19 mouse cellular contexts compared by ENCODE assay signal in the genomic region with DNA sequence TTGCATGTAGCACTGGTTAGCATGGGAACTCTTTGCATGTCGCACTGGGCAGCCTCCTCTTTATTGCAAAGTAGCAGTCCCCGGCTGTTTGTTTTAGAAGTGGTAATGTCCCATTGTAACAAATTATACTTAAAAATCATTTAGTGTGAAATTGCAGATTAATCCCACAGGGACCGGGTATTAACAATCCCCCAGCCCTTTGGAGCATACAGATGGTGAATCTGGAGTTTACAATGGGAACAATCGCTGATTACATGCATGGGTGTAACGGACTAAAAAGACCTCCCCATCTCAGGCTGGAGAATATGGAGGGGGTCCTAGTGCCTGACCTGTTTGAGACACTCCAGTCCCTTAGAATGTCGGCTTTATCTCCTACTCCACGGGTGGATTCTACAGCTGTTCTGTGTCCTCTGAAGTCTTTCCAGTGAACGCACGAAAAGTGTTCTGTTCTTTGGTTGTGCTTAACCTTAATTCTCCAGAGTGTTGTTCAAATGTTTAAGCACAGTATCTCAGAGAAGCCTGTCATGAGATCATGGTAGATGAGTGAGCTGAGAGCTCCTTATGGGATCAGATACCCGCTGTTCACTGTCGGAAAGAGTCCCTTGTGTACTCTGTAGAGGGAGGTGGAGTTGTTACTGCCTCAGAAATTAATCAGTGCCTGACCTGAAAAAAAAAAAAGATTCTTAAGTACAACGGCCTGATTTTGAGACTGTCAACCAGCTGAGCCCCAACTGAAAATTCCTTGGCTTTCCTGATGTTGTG. TPM values are rescaled to one million over a fixed set of nuclear protein-coding genes. Genes with fewer than 3 reads are reported as not detected.
A peak's percentile ranks its signal among the peaks of the same experiment; 100 is the strongest.
DNase-seq lines count a peak whose midpoint lies in the region; ATAC-seq and TF ChIP-seq lines count a peak whose summit lies in the region.
"Had no signal": no experiment of that assay in that cellular context is flagged by ENCODE, and none has a peak within 500 bp of the region (broad histone marks: within the 10 kb centered on the region; RNA-seq: fewer than 3 reads in every experiment).

No protein-coding gene starts in this region.

- 15% methylated on average over 12 of the region's 12 CpGs for WGBS in forebrain, embryonic 13.5 days
- 14% methylated on average over 12 of the region's 12 CpGs for WGBS in hindbrain, embryonic 15.5 days
- 13% methylated on average over 12 of the region's 12 CpGs for WGBS in midbrain, embryonic 16.5 days

- H3K36me3 ChIP-seq in MEL (ENCODE audit: control insufficient read depth in 1 of 2, insufficient read depth in 2 of 2, low read length in 2 of 2) = no peaks in the 10 kb centered on the region
- no peaks in the 10 kb centered on the region for H3K36me3 ChIP-seq in forebrain, embryonic 13.5 days (ENCODE audit: poor library complexity, severe bottlenecking)
- no peaks in the 10 kb centered on the region for H3K36me3 ChIP-seq in hindbrain, embryonic 15.5 days
- no peaks in the 10 kb centered on the region for H3K36me3 ChIP-seq in midbrain, embryonic 16.5 days (ENCODE audit: control insufficient read depth, insufficient read depth, low read length)
- H3K36me3 ChIP-seq: embryonic facial prominence, embryonic 15.5 days; intestine, embryonic 15.5 days; limb, embryonic 12.5 days had no signal

- H3K9me3 ChIP-seq in MEL (replicated peaks; ENCODE audit: insufficient read depth, low read length) = no peaks in the 10 kb centered on the region
- H3K9me3 ChIP-seq in forebrain, embryonic 13.5 days (replicated peaks) = no peaks in the 10 kb centered on the region
- no peaks in the 10 kb centered on the region for H3K9me3 ChIP-seq in hindbrain, embryonic 15.5 days
- no peaks in the 10 kb centered on the region for H3K9me3 ChIP-seq in midbrain, embryonic 16.5 days (replicated peaks; ENCODE audit: control insufficient read depth, low read length, poor library complexity, severe bottlenecking)
- H3K9me3 ChIP-seq: embryonic facial prominence, embryonic 15.5 days; intestine, embryonic 15.5 days; limb, embryonic 12.5 days had no signal

- DNase-seq in MEL (ENCODE audit: low read depth, low spot score) = peak; percentile 11
- no peak for DNase-seq in adrenal gland, adult 8-10 months
- DNase-seq in frontal cortex, postnatal 36 days (ENCODE audit: low spot score in 2 of 2) = no peak
- no peak for DNase-seq in layer of hippocampus, adult 8-10 months (ENCODE audit: low spot score in 2 of 2)
- DNase-seq in gastrocnemius, adult 2 months = no peak
- DNase-seq: adrenal gland, adult 2 months; cerebellum, adult 9-11 months; heart, adult 2 months; heart, postnatal 10 days; kidney, postnatal 14 days; lung, adult 18-20 months; lung, postnatal 4 days had no signal

- no peak overlapping the region for H3K27ac ChIP-seq in MEL (ENCODE audit: control insufficient read depth, low read depth, low read length)
- H3K27ac ChIP-seq in forebrain, embryonic 13.5 days = no peak overlapping the region
- H3K27ac ChIP-seq in hindbrain, embryonic 15.5 days (replicated peaks) = no peak overlapping the region
- H3K27ac ChIP-seq in midbrain, embryonic 16.5 days (ENCODE audit: low read length) = no peak overlapping the region
- no peak overlapping the region for H3K27ac ChIP-seq in gastrocnemius, adult 2 months
- H3K27ac ChIP-seq: embryonic facial prominence, embryonic 15.5 days; heart, adult 2 months; intestine, embryonic 15.5 days; limb, embryonic 12.5 days had no signal

- no peak for TF ChIP-seq CTCF in MEL (IDR thresholded peaks at IDR 0.05 in 2 of 3, conservative IDR thresholded peaks at IDR 0.05 in 1 of 3; ENCODE audit: control insufficient read depth in 1 of 3, insufficient read depth in 1 of 3, low read depth in 2 of 3, low read length in 3 of 3, poor library complexity in 1 of 3, severe bottlenecking in 1 of 3)
- no peak for TF ChIP-seq CTCF in gastrocnemius, adult 2 months (IDR thresholded peaks at IDR 0.05)

- H3K9ac ChIP-seq in MEL (ENCODE audit: control insufficient read depth, low read depth, low read length, poor library complexity, severe bottlenecking) = no peak overlapping the region
- no peak overlapping the region for H3K9ac ChIP-seq in forebrain, embryonic 13.5 days
- H3K9ac ChIP-seq in hindbrain, embryonic 15.5 days = no peak overlapping the region
- H3K9ac ChIP-seq in midbrain, embryonic 16.5 days (ENCODE audit: low read depth, low read length) = no peak overlapping the region
- H3K9ac ChIP-seq: embryonic facial prominence, embryonic 15.5 days; intestine, embryonic 15.5 days; limb, embryonic 12.5 days had no signal

- no peaks in the 10 kb centered on the region for H3K4me1 ChIP-seq in MEL (ENCODE audit: control insufficient read depth in 1 of 2, insufficient read depth in 2 of 2, low read length in 2 of 2)
- peaks cover 26% of the 10 kb centered on the region for H3K4me1 ChIP-seq in forebrain, embryonic 13.5 days
- peaks cover 10% of the 10 kb centered on the region for H3K4me1 ChIP-seq in hindbrain, embryonic 15.5 days (replicated peaks)
- H3K4me1 ChIP-seq in midbrain, embryonic 16.5 days (ENCODE audit: control insufficient read depth, insufficient read depth, low read length) = peaks cover 2% of the 10 kb centered on the region; the same call in 1 of the 2 replicates

- no peak for TF ChIP-seq POLR2A in MEL (IDR thresholded peaks at IDR 0.05; ENCODE audit: control insufficient read depth in 1 of 2, insufficient read depth in 1 of 2, low read depth in 1 of 2, low read length in 2 of 2, poor library complexity in 1 of 2)

- H3K79me2 ChIP-seq in MEL (ENCODE audit: control insufficient read depth, insufficient read depth, low read length, poor library complexity) = no peaks in the 10 kb centered on the region

- 0 out of 2 replicates have a peak, but pooled peaks have one; percentile 38 for ATAC-seq in forebrain, embryonic 13.5 days
- no peak for ATAC-seq in hindbrain, embryonic 15.5 days (ENCODE audit: low FRiP score, low read depth)
- ATAC-seq in midbrain, embryonic 16.5 days = no peak
- ATAC-seq: intestine, embryonic 15.5 days had no signal

- peak overlapping the region; percentile 17 for H3K4me2 ChIP-seq in forebrain, embryonic 13.5 days
- peak overlapping the region; percentile 34 for H3K4me2 ChIP-seq in hindbrain, embryonic 15.5 days
- H3K4me2 ChIP-seq in midbrain, embryonic 16.5 days (ENCODE audit: low read length) = peak overlapping the region; percentile 36
- H3K4me2 ChIP-seq: embryonic facial prominence, embryonic 15.5 days; intestine, embryonic 15.5 days; limb, embryonic 12.5 days had no signal

- no peak for TF ChIP-seq EP300 in MEL (IDR thresholded peaks at IDR 0.05; ENCODE audit: low read depth in 1 of 2, low read length in 2 of 2)

- no peak for TF ChIP-seq RAD21 in MEL (IDR thresholded peaks at IDR 0.05; ENCODE audit: low read depth, low read length)

- H3K27me3 ChIP-seq in MEL (ENCODE audit: control insufficient read depth in 1 of 2, insufficient read depth in 2 of 2, low read length in 2 of 2) = peaks cover 3 to 8% of the 10 kb centered on the region in 2 experiments; a peak in 3 of 4 replicates
- H3K27me3 ChIP-seq in forebrain, embryonic 13.5 days = peaks cover 62% of the 10 kb centered on the region
- peaks cover 48% of the 10 kb centered on the region for H3K27me3 ChIP-seq in hindbrain, embryonic 15.5 days
- H3K27me3 ChIP-seq in midbrain, embryonic 16.5 days (ENCODE audit: control insufficient read depth, insufficient read depth, low read depth, low read length) = peaks cover 28% of the 10 kb centered on the region

- intact Hi-C loops in gastrocnemius, adult 2 months (cut with DNase I) = no loop called here

- H3K4me3 ChIP-seq in MEL (ENCODE audit: control insufficient read depth in 1 of 2, insufficient read depth in 1 of 2, low read depth in 2 of 2, low read length in 2 of 2) = no peak overlapping the region
- no peak overlapping the region for H3K4me3 ChIP-seq in forebrain, embryonic 13.5 days
- peak overlapping the region; percentile 17 for H3K4me3 ChIP-seq in hindbrain, embryonic 15.5 days
- peak overlapping the region; percentile 6; the same call in 1 of the 2 replicates for H3K4me3 ChIP-seq in midbrain, embryonic 16.5 days (ENCODE audit: low read depth, low read length)
- no peak overlapping the region for H3K4me3 ChIP-seq in gastrocnemius, adult 2 months
- H3K4me3 ChIP-seq: embryonic facial prominence, embryonic 15.5 days; heart, adult 2 months; intestine, embryonic 15.5 days; limb, embryonic 12.5 days had no signal

TF ChIP-seq in MEL, 35 proteins besides CTCF, POLR2A, EP300 and RAD21:
- TF ChIP-seq CHD1 (IDR thresholded peaks at IDR 0.05; ENCODE audit: low read depth, low read length) (no peak), ZKSCAN1 (IDR thresholded peaks at IDR 0.05; ENCODE audit: low read depth, low read length) (no peak), MEF2A (IDR thresholded peaks at IDR 0.05; ENCODE audit: extremely low read depth, insufficient replicate concordance, low read depth, low read length, poor library complexity, severe bottlenecking) (no peak), HCFC1 (IDR thresholded peaks at IDR 0.05; ENCODE audit: low read depth, low read length) (no peak), GATA1 (IDR thresholded peaks at IDR 0.05; ENCODE audit: low read depth, low read length) (no peak), TBP (IDR thresholded peaks at IDR 0.05; ENCODE audit: low read depth, low read length) (no peak), GABPA (IDR thresholded peaks at IDR 0.05; ENCODE audit: low read depth, low read length) (no peak)
TF ChIP-seq in MEL: peak in this region for 0.

RNA-seq across cellular contexts. Expression of a gene that starts 6.0 kb away (rescaled TPM):
- total RNA-seq in MEL (2012; rRNA removed) = not detected in 2 replicates
- polyA plus RNA-seq in MEL (2012; ENCODE audit: insufficient read depth in 1 of 2, insufficient read length in 2 of 2, low read depth in 1 of 2, low replicate concordance in 2 of 2, missing spikeins in 1 of 2) = under 1 TPM in 1 of 2 experiments, not detected in 1; 0.07 TPM
- polyA plus RNA-seq in forebrain, embryonic 13.5 days (2015; fragmentation: Nextera tagmentation; extraction: Ambion mirVana) = 0.12 and 0.31 TPM in 2 replicates
- 0.12 and 0.73 TPM in 2 replicates for polyA plus RNA-seq in hindbrain, embryonic 15.5 days (2015; fragmentation: Nextera tagmentation; extraction: Ambion mirVana)
- polyA plus RNA-seq in midbrain, embryonic 16.5 days (2015; fragmentation: Nextera tagmentation; extraction: Ambion mirVana) = 0.32 and 0.36 TPM in 2 replicates
- not detected for total RNA-seq in adrenal gland, adult 8-10 months (2022)
- not detected for total RNA-seq in layer of hippocampus, adult 8-10 months (2022)
- total RNA-seq in gastrocnemius, adult 2 months (2021) = not detected
- total RNA-seq: adrenal gland, adult 2 months; heart, adult 2 months; heart, postnatal 10 days; left cerebral cortex, adult 18-20 months had no signal
- polyA plus RNA-seq: adrenal gland, adult 2 months; intestine, embryonic 15.5 days; limb, embryonic 12.5 days had no signal

RNA-seq across cellular contexts. Expression of a gene that starts 9.4 kb away (rescaled TPM):
- 4.1 and 4.6 TPM in 2 replicates for total RNA-seq in MEL (2012; rRNA removed)
- polyA plus RNA-seq in MEL (2012; ENCODE audit: insufficient read depth in 1 of 2, insufficient read length in 2 of 2, low read depth in 1 of 2, low replicate concordance in 2 of 2, missing spikeins in 1 of 2) = under 1 TPM in 1 of 2 experiments, not detected in 1; 0.33 TPM
- 0.56 and 0.62 TPM in 2 replicates for polyA plus RNA-seq in forebrain, embryonic 13.5 days (2015; fragmentation: Nextera tagmentation; extraction: Ambion mirVana)
- polyA plus RNA-seq in hindbrain, embryonic 15.5 days (2015; fragmentation: Nextera tagmentation; extraction: Ambion mirVana) = 0.60 and 0.64 TPM in 2 replicates
- polyA plus RNA-seq in midbrain, embryonic 16.5 days (2015; fragmentation: Nextera tagmentation; extraction: Ambion mirVana) = 0.82 and 0.97 TPM in 2 replicates
- 1 to 10 TPM in 1 of 4 experiments, under 1 TPM in 3; 0.70 to 1.1 (median 0.81) TPM for total RNA-seq in adrenal gland, adult 8-10 months (2022)
- total RNA-seq in layer of hippocampus, adult 8-10 months (2022) = 1 to 10 TPM; 2.3 to 5.7 (median 4.3) TPM
- total RNA-seq in gastrocnemius, adult 2 months (2021) = under 1 TPM in 1 of 2 experiments, not detected in 1; 0.39 TPM
- polyA plus RNA-seq: adrenal gland, adult 2 months had no signal

Comparison
In these comparisons a context has a peak if more than half of its experiments do, and no peak if none do; other contexts are left out.
1. H3K4me3 ChIP-seq: peak in hindbrain, embryonic 15.5 days (single experiment) and midbrain, embryonic 16.5 days (single experiment); none in MEL (0 of 2), forebrain, embryonic 13.5 days (single experiment) and gastrocnemius, adult 2 months (single experiment).
2. Peak in every context shown above with its lines, with median percentiles within 50 percentile points of each other: H3K4me2 ChIP-seq.